Mouse (Mus musculus): ENCODE measurements around the gene Spo11.

GRCm38 (mm10) chr2:173000285-173000652 lies 22.8 kb downstream of the Spo11 start:
- TF ChIP-seq CTCF (IDR thresholded peaks at IDR 0.05; ENCODE audit: control insufficient read depth, insufficient read depth, low read length) (no peak), POLR2A (IDR thresholded peaks at IDR 0.05; ENCODE audit: borderline replicate concordance, control insufficient read depth, low read depth, low read length) (peak; percentile 61; the same call in 1 of the 2 replicates)
